Mouse (Mus musculus) myocyte (in vitro differentiated cells): ENCODE measurements at regions not wholly inside any gene's neighbourhood (a gene's known extent, or its start where the extent isn't known, plus 50 kb on each side); places are given as distances from the start of the nearest gene placed in this dataset.

Experiments
- CEBPB ChIP-seq: IDR thresholded peaks from 2 replicates; pipeline ENCODE4 v1.6.1; 2011; ENCODE audit warnings: mild to moderate bottlenecking, moderate library complexity; ENCODE audit not compliant: poor library complexity, insufficient read depth, severe bottlenecking
- MYOG ChIP-seq, 3 experiments: IDR thresholded peaks; one replicate each; pipeline ENCODE4 v1.6.1; 2011; ENCODE audit warnings: control low read depth in 2 of 3, low read depth in 2 of 3, mild to moderate bottlenecking in 2 of 3; ENCODE audit not compliant: insufficient read length in 2 of 3, control insufficient read depth in 1 of 3, insufficient read depth in 1 of 3
- POLR2A ChIP-seq: IDR thresholded peaks from one replicate; pipeline ENCODE4 v1.6.1; 2011; ENCODE audit warnings: low read depth, mild to moderate bottlenecking, control low read depth, moderate library complexity; ENCODE audit not compliant: insufficient read length
- POLR2AphosphoS2 ChIP-seq: IDR thresholded peaks from one replicate; pipeline ENCODE4 v1.6.1; 2011; ENCODE audit warnings: low read depth, control low read depth; ENCODE audit not compliant: insufficient read length
- REST ChIP-seq: IDR thresholded peaks from one replicate; pipeline ENCODE4 v1.6.1; 2011; ENCODE audit warnings: mild to moderate bottlenecking, control low read depth, moderate library complexity; ENCODE audit not compliant: insufficient read depth, insufficient read length

- TF ChIP-seq CEBPB (no peak), POLR2AphosphoS2 (no peak), POLR2A (no peak), REST (no peak), MYOG (IDR thresholded peaks at IDR 0.05; ENCODE audit: control insufficient read depth in 1 of 3, insufficient read depth in 1 of 3, insufficient read length in 2 of 3, low read depth in 2 of 3) (no peak)
Observed at GRCm38 (mm10) chr13:102634236-102634957, 59.0 kb upstream of the Cd180 start.
